Comparison of ENCODE assay signal across 8 mouse cellular contexts in genomic region chr6:54592938-54593535, GRCm38 (mm10). TPM values are rescaled to one million over a fixed set of nuclear protein-coding genes. Genes with fewer than 3 reads are reported as not detected.
A peak's percentile ranks its signal among the peaks of the same experiment; 100 is the strongest.
DNase-seq lines count a peak whose midpoint lies in the region; ATAC-seq and TF ChIP-seq lines count a peak whose summit lies in the region.

No protein-coding gene starts in this region.

- peaks cover 4% of the 10 kb centered on the region; the same call in 1 of the 2 replicates for H3K4me1 ChIP-seq in bone marrow macrophage, adult 2 months (ENCODE audit: control insufficient read depth, insufficient read depth, low read length)
- peaks cover 34% of the 10 kb centered on the region for H3K4me1 ChIP-seq in embryonic facial prominence, embryonic 15.5 days
- peaks cover 50% of the 10 kb centered on the region for H3K4me1 ChIP-seq in limb, embryonic 13.5 days
- H3K4me1 ChIP-seq in midbrain, embryonic 15.5 days, result peaks cover 42% of the 10 kb centered on the region

- H3K4me2 ChIP-seq in embryonic facial prominence, embryonic 15.5 days (replicated peaks), result peak overlapping the region; percentile 57
- peak overlapping the region; percentile 73 for H3K4me2 ChIP-seq in limb, embryonic 13.5 days (replicated peaks)
- peak overlapping the region; percentile 77 for H3K4me2 ChIP-seq in midbrain, embryonic 15.5 days

- WGBS in embryonic facial prominence, embryonic 15.5 days, result under 1% methylated on average over 20 of the region's 20 CpGs
- WGBS in limb, embryonic 13.5 days, result under 1% methylated on average over 20 of the region's 20 CpGs
- WGBS in midbrain, embryonic 15.5 days, result under 1% methylated on average over 20 of the region's 20 CpGs

- TF ChIP-seq POLR2A in bone marrow macrophage, adult 2 months (IDR thresholded peaks at IDR 0.05; ENCODE audit: borderline replicate concordance, low read depth, low read length), result 0 out of 2 replicates have a peak, but pooled peaks have one; percentile 60

- ATAC-seq in embryonic facial prominence, embryonic 15.5 days (ENCODE audit: insufficient number of reproducible peaks, low FRiP score, low TSS enrichment, low read depth), result peak; percentile 91
- peak; percentile 90 for ATAC-seq in limb, embryonic 13.5 days (ENCODE audit: low FRiP score, low read depth)
- ATAC-seq in midbrain, embryonic 15.5 days (replicated peaks), result peak; percentile 93

- H3K9ac ChIP-seq in embryonic facial prominence, embryonic 15.5 days, result peak overlapping the region; percentile 41
- H3K9ac ChIP-seq in limb, embryonic 13.5 days, result peak overlapping the region; percentile 72
- peak overlapping the region; percentile 59 for H3K9ac ChIP-seq in midbrain, embryonic 15.5 days

- H3K4me3 ChIP-seq in bone marrow macrophage, adult 2 months (ENCODE audit: insufficient read depth, low read length), result peak overlapping the region; percentile 90
- peak overlapping the region; percentile 55 for H3K4me3 ChIP-seq in embryonic facial prominence, embryonic 15.5 days (replicated peaks)
- peak overlapping the region; percentile 61 for H3K4me3 ChIP-seq in limb, embryonic 13.5 days
- H3K4me3 ChIP-seq in midbrain, embryonic 15.5 days, result peak overlapping the region; percentile 56

- TF ChIP-seq CTCF in bone marrow macrophage, adult 2 months (IDR thresholded peaks at IDR 0.05; ENCODE audit: low read depth, low read length), result no peak

- H3K36me3 ChIP-seq in embryonic facial prominence, embryonic 15.5 days, result 0 out of 2 replicates have a peak, but pooled peaks cover 2% of the 10 kb centered on the region
- H3K36me3 ChIP-seq in limb, embryonic 13.5 days, result no peaks in the 10 kb centered on the region
- H3K36me3 ChIP-seq in midbrain, embryonic 15.5 days (replicated peaks), result no peaks in the 10 kb centered on the region

- H3K9me3 ChIP-seq in embryonic facial prominence, embryonic 15.5 days (replicated peaks), result no peaks in the 10 kb centered on the region
- H3K9me3 ChIP-seq in limb, embryonic 13.5 days, result no peaks in the 10 kb centered on the region
- no peaks in the 10 kb centered on the region for H3K9me3 ChIP-seq in midbrain, embryonic 15.5 days

- no peaks in the 10 kb centered on the region for H3K27me3 ChIP-seq in embryonic facial prominence, embryonic 15.5 days
- no peaks in the 10 kb centered on the region for H3K27me3 ChIP-seq in limb, embryonic 13.5 days
- H3K27me3 ChIP-seq in midbrain, embryonic 15.5 days (replicated peaks), result no peaks in the 10 kb centered on the region

- peak overlapping the region; percentile 9; the same call in 1 of the 2 replicates for H3K27ac ChIP-seq in bone marrow macrophage, adult 2 months (ENCODE audit: insufficient read depth, low read depth, low read length)
- peak overlapping the region; percentile 70 for H3K27ac ChIP-seq in embryonic facial prominence, embryonic 15.5 days (replicated peaks)
- H3K27ac ChIP-seq in limb, embryonic 13.5 days, result peak overlapping the region; percentile 62; the same call in 1 of the 2 replicates
- peak overlapping the region; percentile 74 for H3K27ac ChIP-seq in midbrain, embryonic 15.5 days

- DNase-seq in B cell, adult 2 months, result peak; percentile 74 to 76
- peak; percentile 96 for DNase-seq in heart, adult 8-10 months (ENCODE audit: low spot score)
- peak; percentile 95 to 96 for DNase-seq in kidney, adult 8-10 months
- DNase-seq in spleen, adult 18-20 months, result peak; percentile 79 to 82

RNA-seq across cellular contexts. Expression of gene Plekha8, which starts 1.9 kb away (rescaled TPM):
- 3.9 and 4.9 TPM in 2 replicates for polyA plus RNA-seq in bone marrow macrophage, adult 2 months (2012; ENCODE audit: insufficient read depth, insufficient read length, missing spikeins)
- 6.7 and 6.9 TPM in 2 replicates for polyA plus RNA-seq in embryonic facial prominence, embryonic 15.5 days (2015; fragmentation: Nextera tagmentation; extraction: Ambion mirVana)
- total RNA-seq in heart, adult 8-10 months (2022), result 1 to 10 TPM; 6.7 to 9.2 (median 8.3) TPM
- 14.6 and 16.7 TPM in 2 replicates for polyA plus RNA-seq in limb, embryonic 13.5 days (2015; fragmentation: Nextera tagmentation; extraction: Ambion mirVana)
- polyA plus RNA-seq in midbrain, embryonic 15.5 days (2015; fragmentation: Nextera tagmentation; extraction: Ambion mirVana), result 9.5 and 10.5 TPM in 2 replicates

RNA-seq across cellular contexts. Expression of gene Fkbp14, which starts 4.1 kb away (rescaled TPM):
- 0.72 and 1.5 TPM in 2 replicates for polyA plus RNA-seq in bone marrow macrophage, adult 2 months (2012; ENCODE audit: insufficient read depth, insufficient read length, missing spikeins)
- polyA plus RNA-seq in embryonic facial prominence, embryonic 15.5 days (2015; fragmentation: Nextera tagmentation; extraction: Ambion mirVana), result 54.7 and 59.1 TPM in 2 replicates
- 1 to 10 TPM; 7.4 to 9.1 (median 8.3) TPM for total RNA-seq in heart, adult 8-10 months (2022)
- polyA plus RNA-seq in limb, embryonic 13.5 days (2015; fragmentation: Nextera tagmentation; extraction: Ambion mirVana), result 44.1 and 51.3 TPM in 2 replicates
- 7.0 and 7.8 TPM in 2 replicates for polyA plus RNA-seq in midbrain, embryonic 15.5 days (2015; fragmentation: Nextera tagmentation; extraction: Ambion mirVana)

RNA-seq across cellular contexts. Expression of gene Scrn1, which starts 26.7 kb away (rescaled TPM):
- polyA plus RNA-seq in bone marrow macrophage, adult 2 months (2012; ENCODE audit: insufficient read depth, insufficient read length, missing spikeins), result not detected in 2 replicates
- 12.4 and 12.7 TPM in 2 replicates for polyA plus RNA-seq in embryonic facial prominence, embryonic 15.5 days (2015; fragmentation: Nextera tagmentation; extraction: Ambion mirVana)
- 1 to 10 TPM; 5.8 to 6.8 (median 6.4) TPM for total RNA-seq in heart, adult 8-10 months (2022)
- 11.5 and 13.0 TPM in 2 replicates for polyA plus RNA-seq in limb, embryonic 13.5 days (2015; fragmentation: Nextera tagmentation; extraction: Ambion mirVana)
- polyA plus RNA-seq in midbrain, embryonic 15.5 days (2015; fragmentation: Nextera tagmentation; extraction: Ambion mirVana), result 119 and 123 TPM in 2 replicates

Comparison
In these comparisons a context has a peak if more than half of its experiments do, and no peak if none do; other contexts are left out.
1. Peak in every context shown above with its lines: DNase-seq, ATAC-seq, H3K4me3 ChIP-seq and H3K27ac ChIP-seq.
2. H3K27ac ChIP-seq: peak in every context shown above with its lines; median percentile 74 in midbrain, embryonic 15.5 days; 70 in embryonic facial prominence, embryonic 15.5 days; 62 in limb, embryonic 13.5 days; 9 in bone marrow macrophage, adult 2 months.
3. RNA of gene Scrn1, which starts 26.7 kb away (polyA plus RNA-seq): 119 to 123 TPM in midbrain, embryonic 15.5 days, 11.5 to 13.0 TPM in limb, embryonic 13.5 days and 12.4 to 12.7 TPM in embryonic facial prominence, embryonic 15.5 days; not detected in bone marrow macrophage, adult 2 months; every median in the first group is over 10 times any median in the second.